Comparison of ENCODE assay signal across 8 mouse cellular contexts in genomic region chr17:25801029-25801428, GRCm38 (mm10). TPM values are rescaled to one million over a fixed set of nuclear protein-coding genes. Genes with fewer than 3 reads are reported as not detected.
DNase-seq lines count a peak whose midpoint lies in the region; TF ChIP-seq lines count a peak whose summit lies in the region.

No protein-coding gene starts in this region.

- no peaks in the 10 kb centered on the region for H3K36me3 ChIP-seq in splenic B cell, adult 2 months (ENCODE audit: control insufficient read depth, insufficient read depth, low read length, poor library complexity, severe bottlenecking)

- no peak overlapping the region for H3K27ac ChIP-seq in bone marrow, adult 2 months (ENCODE audit: control insufficient read depth, insufficient read depth, low read depth, low read length, poor library complexity)
- H3K27ac ChIP-seq in embryonic fibroblast, embryonic 13.5 days (ENCODE audit: insufficient read depth, low read length) = no peak overlapping the region

- TF ChIP-seq POLR2A in bone marrow, adult 2 months (IDR thresholded peaks at IDR 0.05; ENCODE audit: borderline replicate concordance, control insufficient read depth, low read depth, low read length) = no peak
- TF ChIP-seq POLR2A in embryonic fibroblast, embryonic 13.5 days (IDR thresholded peaks at IDR 0.05; ENCODE audit: low read depth, low read length) = no peak
- TF ChIP-seq POLR2A in lung, adult 2 months (IDR thresholded peaks at IDR 0.05; ENCODE audit: borderline replicate concordance, extremely low read depth, low read depth, low read length) = no peak

- DNase-seq in gastrocnemius, adult 18-20 months (ENCODE audit: low spot score) = peak; percentile 78
- no peak for DNase-seq in gastrocnemius, postnatal 10 days
- peak; percentile 81 to 84 for DNase-seq in B cell, adult 2 months
- peak; percentile 90 for DNase-seq in kidney, adult 9 months
- DNase-seq in lung, adult 2 months = peak; percentile 45
- DNase-seq in splenic B cell, adult 2 months (ENCODE audit: low read depth, low spot score) = peak; percentile 89

- no peak overlapping the region for H3K4me3 ChIP-seq in bone marrow, adult 2 months (replicated peaks; ENCODE audit: control insufficient read depth, low read depth, low read length)
- no peak overlapping the region for H3K4me3 ChIP-seq in embryonic fibroblast, embryonic 13.5 days (ENCODE audit: insufficient read depth, low read length)
- no peak overlapping the region for H3K4me3 ChIP-seq in lung, adult 2 months (replicated peaks; ENCODE audit: extremely low read depth, low read depth, low read length)

- H3K4me1 ChIP-seq in bone marrow, adult 2 months (ENCODE audit: control insufficient read depth, insufficient read depth, low read length) = peaks cover 1% of the 10 kb centered on the region
- peaks cover 4% of the 10 kb centered on the region; the same call in 1 of the 2 replicates for H3K4me1 ChIP-seq in embryonic fibroblast, embryonic 13.5 days (ENCODE audit: control insufficient read depth, insufficient read depth, low read length)
- H3K4me1 ChIP-seq in lung, adult 2 months (ENCODE audit: control insufficient read depth, insufficient read depth, low read length) = peaks cover 7% of the 10 kb centered on the region; the same call in 1 of the 2 replicates

- WGBS in bone marrow, adult 2 months = 5% methylated on average over 6 of the region's 6 CpGs
- 4% methylated on average over 6 of the region's 6 CpGs for WGBS in lung, adult 2 months

- H3K27me3 ChIP-seq in splenic B cell, adult 2 months (ENCODE audit: control insufficient read depth, insufficient read depth, low read length, poor library complexity, severe bottlenecking) = no peaks in the 10 kb centered on the region

- TF ChIP-seq CTCF in bone marrow, adult 2 months (IDR thresholded peaks at IDR 0.05; ENCODE audit: control insufficient read depth, insufficient read depth, low read length) = peak; percentile 75
- TF ChIP-seq CTCF in embryonic fibroblast, embryonic 13.5 days (IDR thresholded peaks at IDR 0.05; ENCODE audit: borderline replicate concordance, insufficient read depth, low read length) = peak; percentile 26; the same call in 1 of the 2 replicates
- peak; percentile 76 for TF ChIP-seq CTCF in lung, adult 2 months (IDR thresholded peaks at IDR 0.05; ENCODE audit: insufficient read depth, low read length)

RNA-seq across cellular contexts. Expression of gene Metrn, which starts 4.1 kb away (rescaled TPM):
- 10 to 100 TPM; 40.1 to 48.4 TPM for total RNA-seq in gastrocnemius, adult 18-20 months (2021)
- 10 to 100 TPM; 51.5 to 57.4 TPM for total RNA-seq in gastrocnemius, postnatal 10 days (2021)
- polyA plus RNA-seq in bone marrow, adult 2 months (2011; ENCODE audit: insufficient read depth, insufficient read length, low replicate concordance, missing spikeins) = 38.6 and 74.8 TPM in 2 replicates
- 24.8 and 33.5 TPM in 2 replicates for polyA plus RNA-seq in embryonic fibroblast, embryonic 13.5 days (2011; ENCODE audit: insufficient read length, low read depth, missing spikeins)
- polyA plus RNA-seq in lung, adult 2 months (2012; rRNA removed) = 40.3 and 44.9 TPM in 2 replicates

RNA-seq across cellular contexts. Expression of gene AC134908.4, which starts 5.6 kb away (rescaled TPM):
- total RNA-seq in gastrocnemius, adult 18-20 months (2021) = not detected
- not detected for total RNA-seq in gastrocnemius, postnatal 10 days (2021)
- 4.6 TPM in 1 of 2 replicates, not detected in the other for polyA plus RNA-seq in bone marrow, adult 2 months (2011; ENCODE audit: insufficient read depth, insufficient read length, low replicate concordance, missing spikeins)
- 2.0 TPM in 1 of 2 replicates, not detected in the other for polyA plus RNA-seq in embryonic fibroblast, embryonic 13.5 days (2011; ENCODE audit: insufficient read length, low read depth, missing spikeins)
- 0.41 TPM in 1 of 2 replicates, not detected in the other for polyA plus RNA-seq in lung, adult 2 months (2012; rRNA removed)

RNA-seq across cellular contexts. Expression of gene Fbxl16, which starts 7.9 kb away (rescaled TPM):
- total RNA-seq in gastrocnemius, adult 18-20 months (2021) = under 1 TPM; 0.62 to 0.91 TPM
- total RNA-seq in gastrocnemius, postnatal 10 days (2021) = 1 to 10 TPM; 2.1 to 2.3 TPM
- polyA plus RNA-seq in bone marrow, adult 2 months (2011; ENCODE audit: insufficient read depth, insufficient read length, low replicate concordance, missing spikeins) = not detected in 2 replicates
- 4.1 and 4.7 TPM in 2 replicates for polyA plus RNA-seq in embryonic fibroblast, embryonic 13.5 days (2011; ENCODE audit: insufficient read length, low read depth, missing spikeins)
- 4.0 and 5.0 TPM in 2 replicates for polyA plus RNA-seq in lung, adult 2 months (2012; rRNA removed)

RNA-seq across cellular contexts. Expression of gene Fam173a, which starts 8.3 kb away (rescaled TPM):
- total RNA-seq in gastrocnemius, adult 18-20 months (2021) = 10 to 100 TPM; 42.2 to 46.8 TPM
- 10 to 100 TPM; 38.3 to 39.4 TPM for total RNA-seq in gastrocnemius, postnatal 10 days (2021)
- polyA plus RNA-seq in bone marrow, adult 2 months (2011; ENCODE audit: insufficient read depth, insufficient read length, low replicate concordance, missing spikeins) = 33.4 and 149 TPM in 2 replicates
- polyA plus RNA-seq in embryonic fibroblast, embryonic 13.5 days (2011; ENCODE audit: insufficient read length, low read depth, missing spikeins) = 25.4 and 26.4 TPM in 2 replicates
- polyA plus RNA-seq in lung, adult 2 months (2012; rRNA removed) = 114 and 128 TPM in 2 replicates

RNA-seq across cellular contexts. Expression of gene Ccdc78, which starts 14.6 kb away (rescaled TPM):
- not detected for total RNA-seq in gastrocnemius, adult 18-20 months (2021)
- not detected for total RNA-seq in gastrocnemius, postnatal 10 days (2021)
- not detected in 2 replicates for polyA plus RNA-seq in bone marrow, adult 2 months (2011; ENCODE audit: insufficient read depth, insufficient read length, low replicate concordance, missing spikeins)
- polyA plus RNA-seq in embryonic fibroblast, embryonic 13.5 days (2011; ENCODE audit: insufficient read length, low read depth, missing spikeins) = not detected in 2 replicates
- 14.0 and 15.6 TPM in 2 replicates for polyA plus RNA-seq in lung, adult 2 months (2012; rRNA removed)

Comparison
In these comparisons a context has a peak if more than half of its experiments do, and no peak if none do; other contexts are left out.
1. CTCF ChIP-seq: peak in every context shown above with its lines; median percentile 76 in lung, adult 2 months; 75 in bone marrow, adult 2 months; 26 in embryonic fibroblast, embryonic 13.5 days.